In genomic region chr10:95957574-95957973, GRCm38 (mm10) we compare ENCODE assay signal across 20 mouse cellular contexts. TPM values are rescaled to one million over a fixed set of nuclear protein-coding genes. Genes with fewer than 3 reads are reported as not detected.
DNase-seq lines count a peak whose midpoint lies in the region; TF ChIP-seq lines count a peak whose summit lies in the region.
"Had no signal": no experiment of that assay in that cellular context is flagged by ENCODE, and none has a peak within 500 bp of the region (broad histone marks: within the 10 kb centered on the region; RNA-seq: fewer than 3 reads in every experiment).

No protein-coding gene starts in this region.

- peak overlapping the region; percentile 35; the same call in 1 of the 2 replicates for H3K27ac ChIP-seq in gastrocnemius, adult 2 months
- peak overlapping the region; percentile 18; the same call in 1 of the 2 replicates for H3K27ac ChIP-seq in layer of hippocampus, adult 2 months
- H3K27ac ChIP-seq: forebrain, embryonic 12.5 days; forebrain, embryonic 15.5 days; heart, adult 2 months; heart, embryonic 10.5 days; heart, embryonic 13.5 days; hindbrain, embryonic 12.5 days; hindbrain, embryonic 15.5 days had no signal

- H3K4me3 ChIP-seq in gastrocnemius, adult 2 months: no peak overlapping the region
- H3K4me3 ChIP-seq in layer of hippocampus, adult 2 months: no peak overlapping the region
- H3K4me3 ChIP-seq: forebrain, embryonic 12.5 days; forebrain, embryonic 15.5 days; heart, adult 2 months; heart, embryonic 10.5 days; heart, embryonic 13.5 days; hindbrain, embryonic 12.5 days; hindbrain, embryonic 15.5 days had no signal

- DNase-seq in gastrocnemius, adult 2 months: peak; percentile 24
- DNase-seq in gastrocnemius, postnatal 4 days (ENCODE audit: low spot score in 2 of 2): no peak
- DNase-seq in layer of hippocampus, adult 2 months (ENCODE audit: low spot score in 2 of 2): no peak
- DNase-seq in layer of hippocampus, adult 9-10 months (ENCODE audit: low spot score): no peak
- DNase-seq in NIH3T3 (ENCODE audit: low read depth) (peak; percentile 3), adipocyte (ENCODE audit: low spot score) (peak; percentile 21)
- no peak for DNase-seq in urinary bladder, postnatal 4 days (ENCODE audit: low spot score in 2 of 2)
- no peak for DNase-seq in left cerebral cortex, postnatal 14 days (ENCODE audit: low spot score in 2 of 2)
- DNase-seq: adrenal gland, postnatal 10 days; adrenal gland, postnatal 36 days; cerebellum, adult 18-20 months; cerebellum, adult 9-10 months; cerebellum, postnatal 14 days; heart, adult 2 months had no signal

- TF ChIP-seq CTCF in gastrocnemius, adult 2 months (IDR thresholded peaks at IDR 0.05): no peak
- TF ChIP-seq CTCF in layer of hippocampus, adult 2 months (conservative IDR thresholded peaks at IDR 0.05): no peak

- intact Hi-C loops in gastrocnemius, adult 2 months (cut with DNase I): no loop called here
- intact Hi-C loops in left cerebral cortex, postnatal 14 days (cut with DNase I): no loop called here

RNA-seq across cellular contexts. Expression of gene Eea1, which starts 17.1 kb away (rescaled TPM):
- 10 to 100 TPM; 24.4 to 27.4 TPM for total RNA-seq in gastrocnemius, adult 2 months (2021)
- total RNA-seq in gastrocnemius, postnatal 4 days (2021): 10 to 100 TPM; 26.4 to 31.4 TPM
- 10 to 100 TPM; 37.0 to 37.6 TPM for total RNA-seq in layer of hippocampus, adult 2 months (2021)
- 10 to 100 TPM; 24.8 to 28.7 TPM for total RNA-seq in left cerebral cortex, postnatal 14 days (2021)

Comparison
In these comparisons a context has a peak if more than half of its experiments do, and no peak if none do; other contexts are left out.
1. DNase-seq: peak in gastrocnemius, adult 2 months (single experiment), NIH3T3 (single experiment) and adipocyte (single experiment); none in gastrocnemius, postnatal 4 days (0 of 2), layer of hippocampus, adult 2 months (0 of 2), layer of hippocampus, adult 9-10 months (single experiment), urinary bladder, postnatal 4 days (0 of 2) and left cerebral cortex, postnatal 14 days (0 of 2).